In the genomic region with DNA sequence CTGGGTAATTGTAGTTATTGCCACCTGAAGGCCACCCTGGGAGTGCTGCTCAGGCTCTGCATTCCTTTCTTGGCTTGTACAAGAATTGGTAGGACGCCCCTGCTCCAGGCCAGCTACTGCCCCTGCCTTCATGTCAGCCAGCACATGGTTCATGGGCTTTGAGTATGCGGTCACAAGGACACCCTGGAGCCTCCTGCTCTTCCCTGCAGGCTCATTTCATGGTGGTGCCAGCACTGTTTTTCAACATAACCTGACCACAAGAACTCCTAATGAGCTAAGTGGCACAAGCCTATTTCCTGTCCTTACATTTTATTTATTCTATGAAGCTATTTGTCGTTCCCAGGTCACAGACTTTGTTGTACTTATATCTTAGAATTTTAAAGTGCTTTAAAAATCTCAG, we compare ENCODE assay signal across 11 mouse cellular contexts.
DNase-seq lines count a peak whose midpoint lies in the region; ATAC-seq and TF ChIP-seq lines count a peak whose summit lies in the region.
"Had no signal": no experiment of that assay in that cellular context is flagged by ENCODE, and none has a peak within 500 bp of the region (broad histone marks: within the 10 kb centered on the region; RNA-seq: fewer than 3 reads in every experiment).

No protein-coding gene starts in this region.

- H3K36me3 ChIP-seq in embryonic facial prominence, embryonic 12.5 days: no peaks in the 10 kb centered on the region
- H3K36me3 ChIP-seq in embryonic facial prominence, embryonic 10.5 days (replicated peaks): peaks cover 7% of the 10 kb centered on the region; the same call in 1 of the 2 replicates
- no peaks in the 10 kb centered on the region for H3K36me3 ChIP-seq in lung, postnatal 0 days (ENCODE audit: insufficient read depth, low read length)
- no peaks in the 10 kb centered on the region for H3K36me3 ChIP-seq in hindbrain, postnatal 0 days (ENCODE audit: insufficient read depth, low read length)

- ATAC-seq in embryonic facial prominence, embryonic 12.5 days (ENCODE audit: insufficient number of reproducible peaks, insufficient read depth, low FRiP score, low TSS enrichment): no peak
- ATAC-seq in lung, postnatal 0 days: no peak
- ATAC-seq in hindbrain, postnatal 0 days: peak; percentile 27; the same call in 1 of the 2 replicates

- DNase-seq in embryonic facial prominence, embryonic 10.5 days (ENCODE audit: low spot score): no peak
- no peak for DNase-seq in lung, postnatal 0 days (ENCODE audit: low spot score)
- no peak for DNase-seq in lung, postnatal 10 days
- no peak for DNase-seq in hindbrain, postnatal 0 days (ENCODE audit: low spot score)
- peak; percentile 37 for DNase-seq in retina, embryonic 14.5 days (ENCODE audit: low spot score)
- DNase-seq in yolk sac, embryonic 10.5 days (ENCODE audit: low spot score): no peak
- DNase-seq in natural killer cell, adult 2 months (ENCODE audit: low spot score in 2 of 2): no peak
- DNase-seq: kidney, adult 9 months; lung, postnatal 14 days had no signal

- TF ChIP-seq CTCF in lung, postnatal 0 days (IDR thresholded peaks at IDR 0.05): no peak
- no peak for TF ChIP-seq CTCF in hindbrain, postnatal 0 days (IDR thresholded peaks at IDR 0.05; ENCODE audit: low read depth)

- no peaks in the 10 kb centered on the region for H3K9me3 ChIP-seq in embryonic facial prominence, embryonic 12.5 days
- 0 out of 2 replicates have a peak, but pooled peaks cover 3% of the 10 kb centered on the region for H3K9me3 ChIP-seq in embryonic facial prominence, embryonic 10.5 days
- H3K9me3 ChIP-seq in lung, postnatal 0 days (ENCODE audit: low read length): no peaks in the 10 kb centered on the region
- H3K9me3 ChIP-seq in hindbrain, postnatal 0 days (ENCODE audit: low read length): no peaks in the 10 kb centered on the region
- H3K9me3 ChIP-seq: heart, embryonic 13.5 days had no signal

- no peak overlapping the region for H3K9ac ChIP-seq in embryonic facial prominence, embryonic 12.5 days
- no peak overlapping the region for H3K9ac ChIP-seq in lung, postnatal 0 days (replicated peaks; ENCODE audit: low read depth)
- H3K9ac ChIP-seq in hindbrain, postnatal 0 days (replicated peaks; ENCODE audit: low read length): no peak overlapping the region
- H3K9ac ChIP-seq: heart, embryonic 13.5 days had no signal

- WGBS in embryonic facial prominence, embryonic 12.5 days: 54% methylated on average over 3 of the region's 3 CpGs
- 53% methylated on average over 3 of the region's 3 CpGs for WGBS in embryonic facial prominence, embryonic 10.5 days
- 33% methylated on average over 3 of the region's 3 CpGs for WGBS in lung, postnatal 0 days
- 59% methylated on average over 3 of the region's 3 CpGs for WGBS in hindbrain, postnatal 0 days

- no peaks in the 10 kb centered on the region for H3K27me3 ChIP-seq in embryonic facial prominence, embryonic 12.5 days
- H3K27me3 ChIP-seq in embryonic facial prominence, embryonic 10.5 days (replicated peaks; ENCODE audit: low read depth, poor library complexity, severe bottlenecking): no peaks in the 10 kb centered on the region
- no peaks in the 10 kb centered on the region for H3K27me3 ChIP-seq in lung, postnatal 0 days (replicated peaks; ENCODE audit: insufficient read depth, low read length)
- H3K27me3 ChIP-seq in hindbrain, postnatal 0 days (ENCODE audit: insufficient read depth, low read length): no peaks in the 10 kb centered on the region
- H3K27me3 ChIP-seq: heart, embryonic 13.5 days had no signal

- no peak for TF ChIP-seq EP300 in lung, postnatal 0 days (IDR thresholded peaks at IDR 0.05)

- 0 out of 2 replicates have a peak overlapping the region, but pooled peaks have one; percentile 11 for H3K27ac ChIP-seq in embryonic facial prominence, embryonic 12.5 days
- no peak overlapping the region; the same call in 1 of the 2 replicates for H3K27ac ChIP-seq in embryonic facial prominence, embryonic 10.5 days (replicated peaks)
- H3K27ac ChIP-seq in lung, postnatal 0 days (ENCODE audit: low read length): peak overlapping the region; percentile 51
- peak overlapping the region; percentile 28; the same call in 1 of the 2 replicates for H3K27ac ChIP-seq in hindbrain, postnatal 0 days
- H3K27ac ChIP-seq: heart, embryonic 13.5 days had no signal

- H3K4me2 ChIP-seq in embryonic facial prominence, embryonic 12.5 days (replicated peaks): no peak overlapping the region
- H3K4me2 ChIP-seq in lung, postnatal 0 days (replicated peaks; ENCODE audit: low read depth, low read length): no peak overlapping the region
- H3K4me2 ChIP-seq in hindbrain, postnatal 0 days (ENCODE audit: low read depth, low read length): no peak overlapping the region
- H3K4me2 ChIP-seq: heart, embryonic 13.5 days had no signal

- H3K4me1 ChIP-seq in embryonic facial prominence, embryonic 12.5 days: peaks cover 13% of the 10 kb centered on the region
- H3K4me1 ChIP-seq in embryonic facial prominence, embryonic 10.5 days: peaks cover 49% of the 10 kb centered on the region
- peaks cover 4% of the 10 kb centered on the region; the same call in 1 of the 2 replicates for H3K4me1 ChIP-seq in lung, postnatal 0 days (ENCODE audit: insufficient read depth, low read depth, low read length)
- peaks cover 21% of the 10 kb centered on the region for H3K4me1 ChIP-seq in hindbrain, postnatal 0 days (ENCODE audit: insufficient read depth, low read length)

- no peak overlapping the region for H3K4me3 ChIP-seq in embryonic facial prominence, embryonic 12.5 days
- no peak overlapping the region for H3K4me3 ChIP-seq in embryonic facial prominence, embryonic 10.5 days
- no peak overlapping the region for H3K4me3 ChIP-seq in lung, postnatal 0 days (ENCODE audit: low read depth, low read length)
- H3K4me3 ChIP-seq in hindbrain, postnatal 0 days (ENCODE audit: low read length): no peak overlapping the region
- H3K4me3 ChIP-seq: heart, embryonic 13.5 days had no signal
